Mouse (Mus musculus) bone marrow, adult 2 months (tissue): ENCODE results near the gene Tmcc1. TPM values are rescaled to one million over a fixed set of nuclear protein-coding genes. Genes with fewer than 3 reads are reported as not detected.
"Not testable (repeated sequence)": the region's sequence is repeated elsewhere in the genome, so short reads cannot be mapped to it uniquely, and the experiment has no call there.

Source experiments
- H3K27ac ChIP-seq: fragments of 200-500 bp; 2 replicates; pipeline ENCODE4 v1.5.1; 2012; ENCODE audit warnings: low read depth, mild to moderate bottlenecking, control low read depth, inconsistent platforms, low read length; ENCODE audit not compliant: control insufficient read depth, poor library complexity, insufficient read depth
- H3K4me1 ChIP-seq: fragments of 200-500 bp; 2 replicates; pipeline ENCODE4 v1.6.1; 2011; ENCODE audit warnings: low read length; ENCODE audit not compliant: control insufficient read depth, insufficient read depth
- H3K4me3 ChIP-seq: fragments of 200-500 bp; replicated peaks from 2 replicates; pipeline ENCODE3; 2011; ENCODE audit warnings: mild to moderate bottlenecking, low read depth, low read length, control low read depth; ENCODE audit not compliant: control insufficient read depth
- CTCF ChIP-seq: fragments of 200-500 bp; IDR thresholded peaks from 2 replicates; pipeline ENCODE4 v1.5.1; 2011; ENCODE audit warnings: low read length, control low read depth; ENCODE audit not compliant: control insufficient read depth, insufficient read depth
- POLR2A ChIP-seq: fragments of 200-500 bp; IDR thresholded peaks from 2 replicates; pipeline ENCODE4 v1.6.1; 2011; ENCODE audit warnings: low read depth, mild to moderate bottlenecking, control low read depth, low read length, borderline replicate concordance; ENCODE audit not compliant: control insufficient read depth
- WGBS: fragments of 180-500 bp; shearing (Covaris S2); methylation state at CpG from one replicate; pipeline ENCODE4 v1.1.7; 2018; 5-methylcytosine and 5-hydroxymethylcytosine counted together
- polyA plus RNA-seq: library from polyadenylated mRNA; stranded (reverse); fragments of >200 nt; gene quantifications from 2 replicates; pipeline ENCODE4 v1.2.4, GENCODE M21; 2011; ENCODE audit warnings: low replicate concordance; ENCODE audit not compliant: missing spikeins, insufficient read depth, insufficient read length

Tmcc1 gene
- 16.8 and 33.6 TPM in 2 replicates for polyA plus RNA-seq

GRCm38 (mm10) chr6:116193394-116194393, at the start of gene Tmcc1:
Tmcc1 (minus strand) TSS chr6:116193486.
- WGBS, result 2% methylated on average over 68 of the region's 68 CpGs
- H3K4me1 ChIP-seq, result no peaks in the 10 kb centered on the region; the same call in 1 of the 2 replicates
- peak within 1 kb of the TSS; percentile 70 for H3K27ac ChIP-seq
- H3K4me3 ChIP-seq, result peak within 1 kb of the TSS; percentile 84
- TF ChIP-seq POLR2A, result peak; percentile 66
- no peak for TF ChIP-seq CTCF

GRCm38 (mm10) chr6:116240371-116240770, 47.1 kb upstream of the Tmcc1 start:
- H3K4me3 ChIP-seq, result no peak overlapping the region
- 79% methylated on average over 2 of the region's 2 CpGs for WGBS
- no peak overlapping the region for H3K27ac ChIP-seq
- TF ChIP-seq CTCF (no peak), POLR2A (no peak)
- H3K4me1 ChIP-seq, result no peaks in the 10 kb centered on the region

- 78% methylated on average over 5 of the region's 5 CpGs for whole genome bisulfite sequencing
- Histone ChIP-seq H3K4me1 (no peaks in the 10 kb centered on the region), H3K27ac (no peak overlapping the region), H3K4me3 (no peak overlapping the region)
- no peak for TF ChIP-seq CTCF
- TF ChIP-seq POLR2A, result no peak
Measured at GRCm38 (mm10) chr6:116238083-116238482, 44.8 kb upstream of the Tmcc1 start.

- TF ChIP-seq POLR2A, result no peak
- no peak for TF ChIP-seq CTCF
- 90% methylated on average over 5 of the region's 5 CpGs for WGBS
- Histone ChIP-seq H3K4me1 (no peaks in the 10 kb centered on the region), H3K27ac (no peak overlapping the region), H3K4me3 (no peak overlapping the region)
Measured at GRCm38 (mm10) chr6:116235336-116235735, 42.0 kb upstream of the Tmcc1 start.

GRCm38 (mm10) chr6:116234821-116235220, 41.5 kb upstream of the Tmcc1 start:
- not testable (repeated sequence) for H3K4me1 ChIP-seq, H3K27ac ChIP-seq, H3K4me3 ChIP-seq
- WGBS, result 86% methylated on average over 2 of the region's 2 CpGs

GRCm38 (mm10) chr6:116228785-116229525, 35.7 kb upstream of the Tmcc1 start:
- 38% methylated on average over 12 of the region's 12 CpGs for WGBS
- H3K4me1 ChIP-seq, result no peaks in the 10 kb centered on the region; the same call in 1 of the 2 replicates
- TF ChIP-seq CTCF (peak; percentile 97), POLR2A (no peak)
- peak overlapping the region; percentile 29 for H3K4me3 ChIP-seq
- H3K27ac ChIP-seq, result peak overlapping the region; percentile 68

- 27% methylated on average over 11 of the region's 11 CpGs for WGBS
Measured at GRCm38 (mm10) chr6:116227767-116228166, 34.5 kb upstream of the Tmcc1 start.

GRCm38 (mm10) chr6:116207729-116208534, 14.6 kb upstream of the Tmcc1 start, which contains the start of gene Washc2:
Washc2 (plus strand) TSS chr6:116208038.
- H3K27ac ChIP-seq, result peak within 1 kb of the TSS; percentile 80
- WGBS, result under 1% methylated on average over 51 of the region's 51 CpGs
- peak; percentile 87 for TF ChIP-seq POLR2A
- TF ChIP-seq CTCF, result peak; percentile 22; the same call in 1 of the 2 replicates
- peak within 1 kb of the TSS; percentile 88 for H3K4me3 ChIP-seq
- H3K4me1 ChIP-seq, result no peaks in the 10 kb centered on the region

More at GRCm38 (mm10) chr6:116227767-116228166, 34.5 kb upstream of the Tmcc1 start:
- no peaks in the 10 kb centered on the region; the same call in 1 of the 2 replicates for H3K4me1 ChIP-seq
- H3K27ac ChIP-seq, result peak overlapping the region; percentile 79
- TF ChIP-seq CTCF, result no peak
- peak overlapping the region; percentile 31 for H3K4me3 ChIP-seq
